Mouse (Mus musculus) layer of hippocampus, adult 8-10 months (tissue): ENCODE results near the gene Igsf8. TPM values are rescaled to one million over a fixed set of nuclear protein-coding genes. Genes with fewer than 3 reads are reported as not detected.
"Not testable (repeated sequence)": the region's sequence is repeated elsewhere in the genome, so short reads cannot be mapped to it uniquely, and the experiment has no call there.

Experiments
- DNase-seq, 2 experiments: peaks; one replicate each; pipeline ENCODE4 v3.0.0; 2022; ENCODE audit warnings: low spot score in 2 of 2
- total RNA-seq, 4 experiments: library from RNA; stranded (reverse); gene quantifications; 2 replicates each; pipeline ENCODE4 v1.2.4; 2022

The Igsf8 gene
- total RNA-seq: 100 to 1,000 TPM; 226 to 260 (median 236) TPM

DNA sequence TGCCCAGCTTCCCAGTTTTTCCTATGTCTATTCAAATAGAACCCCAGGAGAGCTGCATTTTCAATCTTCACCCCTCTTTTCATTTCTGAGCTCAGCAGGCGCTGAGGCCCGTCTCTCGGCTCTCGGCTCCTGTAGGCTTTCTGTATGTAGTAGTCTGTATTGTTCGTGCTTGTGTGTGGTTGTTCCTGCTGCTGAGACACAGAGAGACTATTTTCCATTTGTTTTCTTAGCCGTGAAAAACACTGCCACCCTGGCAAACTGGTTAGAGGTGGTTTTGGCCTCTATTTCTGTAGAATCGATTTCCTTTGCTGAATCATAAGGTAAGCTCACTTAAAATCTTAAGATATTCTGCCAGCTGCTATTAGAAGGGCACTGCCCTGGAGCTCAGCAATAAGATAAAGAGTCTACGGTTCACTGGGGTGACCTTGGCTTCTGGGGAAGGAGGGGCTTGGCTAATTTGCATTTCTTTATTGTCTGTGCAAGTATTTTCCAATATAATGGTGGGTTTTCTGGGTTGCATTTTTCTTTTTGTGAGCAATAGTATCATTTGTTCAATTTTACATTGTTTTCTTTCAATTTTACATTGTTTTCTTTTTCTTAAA lies at the start of gene Igsf8:
Igsf8 (plus strand) TSS at position 165 of the 602 bp plus-strand sequence.
- DNase-seq: no peak

DNA sequence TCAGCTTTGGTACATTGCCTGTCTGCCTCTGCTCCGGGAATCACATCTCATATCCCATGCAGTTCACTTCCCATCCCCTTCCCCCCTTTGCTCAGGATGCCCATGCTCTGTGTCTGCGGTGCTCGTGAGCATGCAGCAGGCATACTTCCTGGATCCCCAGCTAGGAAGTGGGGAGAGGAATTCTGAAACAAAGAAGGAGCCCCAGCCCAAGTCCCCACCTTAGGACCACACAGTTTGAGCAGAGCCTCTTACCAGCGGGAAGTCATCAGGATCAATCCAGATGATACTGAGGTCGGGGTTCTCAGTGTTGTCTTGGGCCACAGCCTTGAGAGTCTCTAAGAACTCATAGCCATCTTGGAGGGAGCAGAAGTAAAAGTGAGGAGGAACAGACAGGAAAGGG lies 48.7 kb upstream of the Igsf8 start:
- DNase-seq: no peak

DNA sequence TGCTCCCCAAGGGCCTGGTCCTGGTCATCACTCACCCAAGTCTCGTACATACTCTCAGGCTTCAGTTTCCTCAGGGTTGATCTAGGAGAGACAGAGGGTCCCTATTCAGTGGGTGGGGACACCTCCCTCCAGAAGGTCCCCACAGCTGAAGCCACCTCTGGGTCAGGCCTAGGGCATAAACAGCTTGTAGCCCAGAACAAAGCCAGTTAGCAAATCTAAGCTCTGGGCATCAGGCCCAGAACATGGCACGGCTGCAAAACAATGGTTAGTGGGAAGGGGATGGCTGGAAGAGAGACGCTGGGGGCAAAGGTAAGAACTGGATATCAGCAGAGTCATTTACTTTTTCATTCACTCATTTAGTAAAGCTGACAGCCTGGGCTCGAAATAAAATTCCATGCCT lies 47.7 kb upstream of the Igsf8 start:
- DNase-seq: no peak

DNA sequence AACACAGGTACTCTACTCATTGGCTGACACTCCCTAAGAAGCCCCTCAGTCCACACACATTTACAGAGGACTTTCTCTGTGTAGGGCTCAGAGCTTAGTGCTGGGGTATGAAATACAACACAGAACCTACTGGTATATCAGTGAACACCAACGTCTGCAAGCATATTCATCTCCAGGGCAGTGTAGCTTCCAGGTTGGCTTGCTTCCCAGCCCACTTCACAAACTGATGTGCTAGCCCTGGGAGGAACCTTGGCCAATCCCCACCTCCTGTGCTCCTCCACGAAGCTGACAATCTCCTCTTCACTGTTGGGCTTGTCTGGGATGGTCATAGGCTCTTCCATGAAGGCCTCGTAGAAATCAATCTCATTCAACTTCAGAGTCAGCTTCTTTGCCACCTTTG lies 46.7 kb upstream of the Igsf8 start:
- no peak for DNase-seq

DNA sequence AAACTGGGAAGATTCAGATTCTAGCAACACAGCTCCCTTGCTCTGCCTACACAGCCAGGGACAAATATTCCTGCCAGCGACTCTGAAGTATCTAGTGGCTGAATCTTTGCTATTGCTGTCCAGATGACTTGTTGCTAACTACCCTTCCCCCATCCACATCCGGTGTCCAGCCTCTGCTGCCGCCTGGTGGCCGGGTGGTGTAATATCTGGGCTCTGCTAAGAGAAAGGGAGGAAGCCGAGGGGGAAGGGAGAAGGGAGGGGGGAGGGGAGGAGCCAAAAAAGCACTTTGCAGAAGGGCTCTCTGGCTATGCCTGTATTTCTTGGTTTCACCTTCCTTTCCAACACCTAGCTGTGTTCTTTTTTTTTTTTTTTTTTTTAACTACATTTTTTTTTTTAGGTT lies 44.3 kb upstream of the Igsf8 start:
- peak; percentile 90 to 91 for DNase-seq

DNA sequence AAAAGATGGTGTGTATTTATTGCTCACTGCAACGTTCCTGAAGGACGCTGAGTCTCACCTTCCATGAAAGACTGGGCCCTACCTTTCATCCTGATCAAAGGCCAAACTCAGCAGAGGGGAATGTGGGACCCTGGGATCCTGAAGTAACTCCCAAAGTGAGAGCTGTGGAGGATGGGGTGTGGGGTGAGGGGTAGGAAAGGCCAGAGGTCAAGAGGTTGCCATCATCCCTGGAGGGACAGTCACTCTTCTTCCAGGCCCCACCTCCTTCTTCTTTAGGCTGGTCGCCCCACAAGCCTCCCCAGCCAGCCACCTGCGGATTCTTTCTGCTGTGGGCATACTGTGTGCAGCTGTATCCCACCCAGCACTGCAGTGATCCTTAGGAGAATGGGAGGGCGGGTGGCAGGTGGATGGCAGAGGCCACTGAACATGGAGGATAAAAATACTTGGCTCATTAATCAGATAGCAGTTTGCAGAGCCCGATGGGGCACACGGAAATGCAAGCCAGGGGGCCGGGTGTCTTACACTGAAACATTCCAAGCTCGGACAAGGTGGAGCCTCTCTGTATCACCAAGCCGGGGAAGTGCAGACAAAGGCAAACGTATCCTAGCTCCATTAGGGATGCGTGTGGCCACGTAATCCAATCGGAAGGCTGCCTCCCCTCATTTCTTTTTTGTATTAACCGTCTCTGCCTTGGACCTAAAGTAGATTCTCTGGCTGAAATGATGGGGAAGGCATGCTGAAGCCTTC lies 43.1 kb upstream of the Igsf8 start:
- no peak for DNase-seq

DNA sequence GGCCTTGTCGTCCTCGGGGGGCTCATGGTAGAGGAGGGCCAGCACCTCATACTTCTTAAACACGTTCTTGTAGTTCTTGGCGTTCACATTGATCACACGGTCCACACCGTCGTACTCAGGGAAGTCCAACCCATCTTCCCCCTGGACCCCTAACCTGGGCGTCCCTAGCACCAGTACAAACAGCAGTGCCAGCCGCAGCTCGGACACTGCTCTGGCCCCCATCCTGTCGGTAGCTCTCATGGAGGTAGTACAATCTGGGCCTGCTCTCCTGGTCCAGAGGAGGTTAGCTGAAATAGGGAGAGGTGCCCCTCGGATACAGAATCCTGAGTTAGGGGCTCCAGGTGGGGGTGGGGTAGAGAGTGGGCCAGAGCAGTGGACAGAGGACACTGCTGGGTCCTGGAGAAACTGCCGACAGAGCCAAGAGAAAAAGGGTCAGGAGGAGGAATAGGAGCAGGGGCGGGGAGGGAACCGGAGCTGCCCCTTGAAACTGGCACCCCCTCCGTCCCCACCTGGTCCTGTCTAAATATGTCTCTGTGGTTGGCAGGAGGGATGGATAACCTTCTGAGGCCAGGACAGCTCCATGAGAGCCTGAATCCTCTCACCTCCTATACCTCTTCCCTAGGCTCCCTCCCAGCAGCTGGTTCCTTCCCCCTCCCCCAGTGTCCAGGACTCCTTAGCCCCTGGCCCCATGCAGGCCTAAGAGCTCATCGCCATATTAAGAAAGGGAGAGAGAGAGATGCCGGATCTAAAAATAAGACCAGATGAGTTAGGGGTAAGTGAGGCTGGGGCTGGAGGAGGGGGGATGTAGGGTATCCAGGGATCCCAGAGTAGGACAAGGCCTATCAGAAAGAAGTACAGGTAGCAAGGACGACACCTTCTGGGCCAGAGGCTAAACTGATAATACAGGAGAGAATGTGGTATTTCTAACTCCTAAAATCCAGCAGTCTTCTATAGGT lies 41.7 kb upstream of the Igsf8 start, which contains the start of gene Casq1:
Casq1 (minus strand) TSS at position 418 of the 956 bp plus-strand sequence.
- no peak for DNase-seq

DNA sequence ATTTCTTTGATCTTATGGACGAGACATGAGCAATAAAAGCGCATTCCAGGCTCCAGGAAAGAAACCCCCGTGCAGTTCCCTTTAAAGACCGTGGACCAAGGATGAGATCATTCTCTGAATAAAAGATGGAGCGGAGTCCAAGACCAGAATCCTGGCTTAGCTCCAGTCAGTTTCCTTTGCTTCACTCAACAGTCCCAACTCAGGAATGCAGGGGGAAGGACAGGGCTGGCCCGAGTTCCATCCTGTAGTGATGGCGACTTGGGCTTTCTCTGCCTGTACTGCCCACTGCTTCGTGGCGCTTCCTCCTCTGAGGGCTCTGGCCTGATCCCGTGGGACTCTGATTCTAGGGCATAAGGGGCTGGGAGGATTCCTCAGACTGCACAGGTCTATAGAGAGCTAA lies 41.0 kb upstream of the Igsf8 start:
- no peak for DNase-seq

DNA sequence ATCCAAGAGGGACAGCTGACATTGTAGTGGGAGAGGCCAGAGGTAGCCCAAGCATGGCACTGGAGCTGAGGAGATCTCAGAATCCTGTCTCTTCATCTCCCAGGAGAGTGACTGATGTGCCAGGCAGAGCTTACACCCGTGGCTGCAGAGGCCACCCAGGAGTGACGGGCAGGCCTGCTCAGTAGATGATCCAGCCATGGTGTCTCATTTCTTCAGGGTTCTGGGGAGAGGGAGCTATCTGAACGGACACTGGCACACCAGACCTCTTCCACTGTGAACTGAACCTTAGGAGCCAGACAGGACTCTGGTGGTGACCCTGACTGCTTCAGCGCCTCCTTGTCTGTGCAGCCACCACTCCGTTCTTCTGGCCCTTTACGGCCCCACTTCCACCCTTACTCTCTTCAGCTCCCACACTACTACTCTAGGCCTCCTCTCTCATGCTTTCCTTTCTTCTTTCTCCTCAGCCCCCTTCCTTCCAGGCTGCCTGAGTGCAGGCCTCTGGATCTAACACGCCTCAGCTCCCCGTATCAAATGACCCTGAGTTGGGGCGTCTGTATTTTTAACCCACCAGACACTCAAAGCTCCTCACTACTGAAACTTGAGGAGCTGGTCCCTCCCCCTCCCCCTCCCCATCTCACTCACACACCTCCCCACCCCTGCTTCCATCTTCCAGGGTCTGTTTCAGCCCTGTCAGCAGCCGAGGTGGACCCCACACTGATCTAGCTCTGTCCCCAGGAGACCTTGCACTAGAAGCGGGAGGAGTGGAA lies 40.0 kb upstream of the Igsf8 start:
- DNase-seq: no peak

DNA sequence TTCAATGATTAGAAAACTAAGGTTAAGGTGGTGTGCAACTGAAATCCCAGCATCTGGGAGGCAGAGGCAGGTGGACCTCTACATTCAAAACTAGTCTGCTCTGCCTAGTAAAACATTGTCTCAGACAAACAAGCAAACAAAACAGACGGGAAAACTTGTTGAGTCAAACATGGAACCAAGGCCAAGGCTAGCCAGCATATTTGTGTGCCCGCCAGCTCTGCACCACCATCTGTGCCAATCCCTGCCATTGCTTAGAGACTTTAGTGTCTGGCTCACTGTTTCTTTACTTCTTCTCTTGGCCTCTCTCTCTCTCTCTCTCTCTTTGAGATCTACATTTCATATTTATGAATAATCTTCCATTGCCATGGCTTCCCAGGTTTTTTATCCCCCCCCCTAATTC lies 33.2 kb upstream of the Igsf8 start:
- no peak for DNase-seq

DNA sequence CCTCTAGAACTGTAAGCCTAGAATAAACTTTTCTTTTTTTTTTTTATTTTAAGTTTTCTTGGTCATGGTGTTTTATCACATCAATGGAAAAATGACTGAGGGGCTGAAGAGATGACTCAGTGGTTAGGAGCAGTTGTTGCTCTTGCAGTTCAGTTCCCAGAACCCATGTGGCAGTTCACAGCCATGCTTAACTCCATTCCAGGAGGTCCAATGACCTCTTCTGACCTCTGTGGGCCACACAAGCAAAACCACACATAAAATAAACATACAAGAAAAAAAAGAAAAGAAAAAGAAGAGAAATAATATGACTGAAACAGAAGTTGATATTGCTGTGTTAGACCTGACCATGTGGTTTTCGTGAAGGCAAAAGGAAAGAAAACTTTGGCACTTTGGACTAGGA lies 32.2 kb upstream of the Igsf8 start:
- no peak for DNase-seq

DNA sequence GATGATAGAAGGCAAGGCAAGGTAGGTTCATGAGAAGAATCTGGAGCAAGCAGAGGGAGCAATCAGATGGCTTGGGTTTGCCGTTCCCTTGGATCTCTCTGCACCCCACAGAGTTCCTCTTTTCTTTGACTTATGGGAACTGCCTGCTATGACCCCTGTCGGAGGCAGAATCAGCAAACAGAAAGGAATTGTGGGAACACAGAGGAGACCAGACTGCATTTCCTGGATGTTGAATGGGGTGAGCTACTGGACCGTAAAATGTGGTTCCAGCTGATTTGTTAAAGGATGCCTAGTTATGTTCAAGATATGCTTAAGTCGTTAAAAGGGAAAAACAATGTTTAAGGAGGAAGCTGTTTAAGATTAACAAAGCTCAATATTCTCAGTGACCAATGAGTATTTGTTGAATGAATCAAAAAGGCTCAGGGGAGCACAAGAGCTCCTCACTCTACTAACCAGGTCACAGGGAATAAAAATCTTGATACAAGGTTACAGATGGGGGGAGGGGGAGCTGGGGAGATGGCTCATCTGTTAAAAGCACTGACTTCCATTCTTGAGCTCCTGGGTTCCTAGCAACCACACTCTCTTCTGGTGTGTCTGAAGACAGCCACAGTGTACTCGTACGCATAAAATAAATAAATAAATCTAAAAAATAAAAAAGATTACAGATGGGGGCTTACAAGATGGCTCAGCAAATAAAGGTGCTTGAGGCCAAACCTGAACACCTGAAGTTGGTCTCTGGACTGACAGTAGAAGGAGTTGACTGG lies 20.3 kb upstream of the Igsf8 start:
- DNase-seq: no peak

DNA sequence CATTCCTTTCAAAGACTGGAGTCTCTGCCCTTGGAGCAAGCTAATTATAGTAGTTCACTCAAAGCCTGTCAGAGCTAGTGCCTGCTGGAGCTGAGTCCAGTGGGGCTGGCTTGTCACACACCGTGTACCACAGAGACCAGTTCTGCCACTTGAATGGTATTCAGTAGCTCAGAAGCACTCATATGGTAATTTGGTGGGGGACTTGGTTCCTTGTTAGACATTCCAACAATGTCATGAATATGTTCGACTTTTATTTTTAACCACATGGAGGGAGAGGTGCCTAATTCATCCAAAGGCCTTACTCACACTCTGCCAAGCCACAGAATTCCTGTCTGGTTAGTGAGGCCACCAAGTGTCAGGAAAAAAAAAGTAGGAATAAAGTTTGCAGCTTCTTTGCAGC lies 19.0 kb upstream of the Igsf8 start:
- DNase-seq: no peak

DNA sequence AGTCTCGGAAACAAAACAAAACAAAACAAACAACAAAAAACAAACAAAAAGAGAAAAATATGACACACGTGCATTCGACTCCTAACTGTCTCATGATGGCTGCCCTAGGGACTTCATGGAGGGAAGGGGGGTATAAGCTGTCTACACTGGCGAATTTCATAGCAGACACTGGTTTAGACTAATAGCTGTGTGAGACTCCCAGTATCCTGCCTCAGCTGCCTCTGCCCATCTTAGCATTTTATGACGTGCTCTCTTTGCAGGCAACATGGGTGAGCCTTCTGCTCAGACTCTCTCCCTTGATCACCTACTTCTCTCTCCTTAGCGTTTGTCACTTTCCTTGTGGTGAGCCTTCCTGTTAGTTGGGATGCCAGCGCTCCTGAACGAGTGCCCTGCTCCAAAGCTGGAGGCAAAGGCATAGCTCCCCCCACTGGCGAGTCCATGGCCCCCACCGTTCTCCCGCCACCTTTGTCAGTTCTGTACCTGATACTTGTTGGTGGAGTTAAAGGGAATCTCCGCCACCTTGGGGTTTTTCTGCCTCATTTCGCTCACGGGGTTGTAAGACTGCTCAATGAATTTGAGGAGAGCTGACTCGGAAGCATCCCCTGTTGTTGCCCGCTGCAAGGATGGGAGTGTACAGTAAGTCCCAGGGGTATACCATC lies 17.8 kb upstream of the Igsf8 start:
- no peak for DNase-seq

DNA sequence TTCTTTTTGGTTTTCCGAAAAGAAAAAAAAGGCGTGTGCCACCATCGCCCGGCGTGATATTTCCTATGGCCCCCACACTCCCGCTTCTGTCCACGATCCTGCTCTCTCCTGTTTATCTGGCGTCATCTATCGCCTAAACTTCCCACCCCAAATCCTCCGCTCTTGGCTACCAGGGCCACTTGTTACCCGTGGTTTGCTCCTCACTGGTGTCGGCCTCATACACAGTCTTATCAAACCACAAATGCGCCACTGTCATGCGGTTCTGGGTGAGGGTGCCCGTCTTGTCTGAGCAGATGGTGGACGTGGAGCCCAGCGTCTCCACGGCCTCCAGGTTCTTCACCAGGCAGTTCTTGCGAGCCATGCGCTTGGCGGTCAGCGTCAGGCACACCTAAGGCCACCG lies 16.8 kb upstream of the Igsf8 start:
- DNase-seq: not testable (repeated sequence)

DNA sequence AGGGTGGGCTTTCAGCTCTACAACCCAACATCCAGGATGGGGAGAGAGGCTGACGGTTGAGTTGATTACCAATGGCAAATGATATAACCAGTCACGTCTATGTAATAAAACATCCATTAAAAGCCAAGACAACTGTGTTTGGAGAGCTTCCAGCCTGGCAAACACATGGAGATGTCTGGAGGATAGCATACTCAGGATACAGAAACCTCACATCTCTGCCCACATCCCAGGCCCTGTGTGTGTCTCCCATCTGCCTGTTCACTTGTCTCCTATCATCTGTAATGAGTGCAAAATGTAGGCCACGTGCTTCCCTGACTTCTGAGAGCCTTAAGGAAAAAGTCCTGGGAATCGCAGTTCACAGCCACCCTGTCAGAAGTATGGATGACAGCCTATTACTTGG lies 14.2 kb upstream of the Igsf8 start:
- DNase-seq: peak; percentile 41 to 44

DNA sequence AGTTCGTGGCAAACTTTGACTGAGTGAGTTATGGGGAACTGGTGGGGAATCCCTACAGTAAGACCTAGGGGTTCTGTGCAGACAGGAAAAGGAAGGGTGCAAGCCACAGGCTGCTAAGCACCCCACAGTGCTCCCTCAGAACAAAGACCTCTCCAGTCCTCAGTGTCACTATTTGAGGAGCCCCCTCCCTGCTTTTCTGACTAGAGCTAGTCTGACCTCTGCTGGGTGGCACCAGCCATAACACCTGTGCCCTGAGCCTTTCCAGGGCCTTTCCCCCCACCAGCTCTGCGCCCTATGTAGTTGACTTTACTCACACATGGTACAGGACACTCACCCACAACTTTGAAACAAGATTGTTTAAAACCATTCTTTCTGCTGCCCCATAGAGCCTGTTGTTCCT lies 13.8 kb upstream of the Igsf8 start:
- no peak for DNase-seq

DNA sequence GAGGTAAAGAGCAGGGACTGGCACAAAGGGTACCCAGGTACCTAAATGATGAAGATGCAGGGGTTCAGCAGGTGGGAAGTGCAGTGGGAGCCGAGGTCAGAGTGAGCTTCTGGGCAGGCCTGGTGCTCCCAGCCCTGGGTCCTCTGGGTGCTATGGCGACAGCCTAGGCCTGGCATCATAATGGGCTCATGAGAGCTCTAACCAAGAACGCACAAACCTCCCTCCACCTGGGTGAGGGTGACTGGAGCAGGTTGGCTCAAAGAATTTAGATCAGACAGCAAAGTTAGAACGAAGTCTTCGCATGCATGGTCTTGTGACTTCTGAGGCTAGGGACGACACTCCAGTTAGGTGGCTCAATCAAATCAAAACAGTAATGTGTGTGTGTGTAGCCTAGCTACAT lies 3.1 kb upstream of the Igsf8 start, which contains the start of gene Atp1a4:
Atp1a4 (minus strand) TSS at position 101 of the 400 bp plus-strand sequence.
- no peak for DNase-seq

DNA sequence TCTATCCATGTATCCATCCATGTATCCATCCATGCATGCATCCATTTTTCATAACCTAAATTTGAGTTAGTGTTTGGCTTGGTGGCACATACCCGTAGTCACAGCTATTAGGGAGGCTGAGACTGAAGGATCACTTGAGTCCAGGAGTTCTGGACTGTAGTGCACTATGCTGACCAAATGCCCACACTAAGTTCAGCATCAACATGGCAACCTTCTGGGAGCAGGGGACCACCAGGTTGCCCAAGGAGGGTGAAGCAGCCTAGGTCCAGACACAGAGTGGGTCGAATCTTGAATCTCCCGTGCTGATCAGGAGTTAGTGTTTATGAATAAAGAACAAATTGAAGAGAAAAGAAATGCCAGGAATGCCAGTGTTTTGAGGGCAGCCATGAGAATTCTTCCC lies 9.8 kb downstream of the Igsf8 start:
- no peak for DNase-seq

DNA sequence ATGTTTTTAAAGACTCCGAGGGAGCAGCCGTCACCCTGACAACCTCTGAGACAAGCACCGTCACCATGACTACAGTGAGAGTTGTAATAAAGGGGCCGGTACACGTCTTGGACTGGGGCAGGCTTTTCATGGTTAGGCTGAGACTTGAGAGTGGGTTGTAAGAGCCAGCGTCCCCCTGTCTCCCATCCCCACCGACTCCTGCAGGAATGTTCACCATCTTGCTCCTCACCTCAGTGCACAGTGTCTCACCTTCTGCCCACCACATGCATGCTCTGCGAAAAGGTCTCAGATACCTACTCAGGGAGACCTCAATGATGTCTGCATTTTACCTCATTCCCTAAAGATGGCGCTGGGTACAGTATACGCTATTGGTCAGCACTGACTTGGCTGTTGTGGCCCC lies 10.3 kb downstream of the Igsf8 start:
- DNase-seq: no peak
